Mouse (Mus musculus) brain, embryonic 14.5 days (tissue): ENCODE results near the gene Tnfrsf8.

Experiments
- CTCF ChIP-seq: fragments of 200-500 bp; IDR thresholded peaks from 2 replicates; pipeline ENCODE4 v1.5.1; 2012; ENCODE audit warnings: inconsistent platforms, mild to moderate bottlenecking, moderate library complexity, borderline replicate concordance; ENCODE audit not compliant: insufficient read depth, insufficient read length; ENCODE audit errors: extremely low read depth
- POLR2A ChIP-seq: fragments of 200-500 bp; IDR thresholded peaks from 2 replicates; pipeline ENCODE4 v1.6.1; 2012; ENCODE audit warnings: mild to moderate bottlenecking, inconsistent platforms, borderline replicate concordance; ENCODE audit not compliant: poor library complexity, insufficient read depth, insufficient read length, severe bottlenecking; ENCODE audit errors: extremely low read depth

DNA sequence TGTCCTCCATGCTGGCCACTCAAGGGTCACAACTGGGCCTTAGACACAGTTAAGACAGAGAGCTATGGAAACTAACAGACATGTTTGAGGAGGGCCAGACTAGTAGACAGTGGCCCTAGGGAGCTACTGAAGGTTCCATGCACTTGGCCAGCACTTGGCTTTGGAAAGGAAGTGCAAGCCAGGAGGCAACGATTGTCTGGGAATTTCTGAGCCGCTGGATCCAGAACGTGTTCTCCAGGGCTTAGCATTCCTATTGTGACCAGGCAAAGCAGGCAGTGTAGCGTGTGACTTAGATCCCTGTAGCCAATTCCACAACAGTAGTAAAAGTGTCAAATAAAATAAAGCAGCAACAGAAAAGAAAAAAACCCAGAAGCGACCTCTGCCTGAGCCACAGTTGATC is 54.2 kb downstream of the Tnfrsf8 start:
- TF ChIP-seq POLR2A (no peak), CTCF (no peak)
